Mouse (Mus musculus): ENCODE results near the gene Sugp2.

Gene Sugp2

GRCm38 (mm10) chr8:70268799-70269565, 35.0 kb downstream of the Sugp2 start:
- in situ Hi-C loops (cut with MboI; ENCODE audit: low pct_unique_long_range_greater_than_20kb in 1 of 2, low sequenced_read_pairs in 2 of 2, unreplicated experiment in 1 of 2), result no loop called here

- in situ Hi-C loops (cut with MboI; ENCODE audit: low pct_unique_long_range_greater_than_20kb in 1 of 2, low sequenced_read_pairs in 2 of 2, unreplicated experiment in 1 of 2), result no loop called here
Measured at GRCm38 (mm10) chr8:70272949-70273348, 38.9 kb downstream of the Sugp2 start.

GRCm38 (mm10) chr8:70274350-70274749, 40.3 kb downstream of the Sugp2 start:
- in situ Hi-C loops (cut with MboI; ENCODE audit: low pct_unique_long_range_greater_than_20kb in 1 of 2, low sequenced_read_pairs in 2 of 2, unreplicated experiment in 1 of 2), result no loop called here

GRCm38 (mm10) chr8:70276476-70276875, 42.5 kb downstream of the Sugp2 start:
- in situ Hi-C loops (cut with MboI; ENCODE audit: low pct_unique_long_range_greater_than_20kb in 1 of 2, low sequenced_read_pairs in 2 of 2, unreplicated experiment in 1 of 2), result no loop called here

GRCm38 (mm10) chr8:70278175-70278574, 44.1 kb downstream of the Sugp2 start:
- in situ Hi-C loops (cut with MboI; ENCODE audit: low pct_unique_long_range_greater_than_20kb in 1 of 2, low sequenced_read_pairs in 2 of 2, unreplicated experiment in 1 of 2), result no loop called here

GRCm38 (mm10) chr8:70279266-70279665, 45.2 kb downstream of the Sugp2 start:
- in situ Hi-C loops (cut with MboI; ENCODE audit: low pct_unique_long_range_greater_than_20kb in 1 of 2, low sequenced_read_pairs in 2 of 2, unreplicated experiment in 1 of 2), result no loop called here

GRCm38 (mm10) chr8:70281001-70281400, 47.0 kb downstream of the Sugp2 start:
- in situ Hi-C loops (cut with MboI; ENCODE audit: low pct_unique_long_range_greater_than_20kb in 1 of 2, low sequenced_read_pairs in 2 of 2, unreplicated experiment in 1 of 2), result no loop called here

GRCm38 (mm10) chr8:70282603-70283135, 48.6 kb downstream of the Sugp2 start, which contains the start of gene Homer3:
Homer3 (plus strand) TSS chr8:70282827.
- in situ Hi-C loops (cut with MboI; ENCODE audit: low pct_unique_long_range_greater_than_20kb in 1 of 2, low sequenced_read_pairs in 2 of 2, unreplicated experiment in 1 of 2), result no loop called here

GRCm38 (mm10) chr8:70283136-70284077, 49.4 kb downstream of the Sugp2 start:
- in situ Hi-C loops (cut with MboI; ENCODE audit: low pct_unique_long_range_greater_than_20kb in 1 of 2, low sequenced_read_pairs in 2 of 2, unreplicated experiment in 1 of 2), result no loop called here

GRCm38 (mm10) chr8:70284421-70284820, 50.4 kb downstream of the Sugp2 start:
- in situ Hi-C loops (cut with MboI; ENCODE audit: low pct_unique_long_range_greater_than_20kb in 1 of 2, low sequenced_read_pairs in 2 of 2, unreplicated experiment in 1 of 2), result no loop called here

GRCm38 (mm10) chr8:70285304-70285703, 51.3 kb downstream of the Sugp2 start:
- in situ Hi-C loops (cut with MboI; ENCODE audit: low pct_unique_long_range_greater_than_20kb in 1 of 2, low sequenced_read_pairs in 2 of 2, unreplicated experiment in 1 of 2), result no loop called here

GRCm38 (mm10) chr8:70286737-70287136, 52.7 kb downstream of the Sugp2 start:
- in situ Hi-C loops (cut with MboI; ENCODE audit: low pct_unique_long_range_greater_than_20kb in 1 of 2, low sequenced_read_pairs in 2 of 2, unreplicated experiment in 1 of 2), result no loop called here

GRCm38 (mm10) chr8:70293988-70294405, 60.0 kb downstream of the Sugp2 start:
- in situ Hi-C loops (cut with MboI; ENCODE audit: low pct_unique_long_range_greater_than_20kb in 1 of 2, low sequenced_read_pairs in 2 of 2, unreplicated experiment in 1 of 2), result no loop called here

- in situ Hi-C loops (cut with MboI; ENCODE audit: low pct_unique_long_range_greater_than_20kb in 1 of 2, low sequenced_read_pairs in 2 of 2, unreplicated experiment in 1 of 2), result no loop called here
Measured at GRCm38 (mm10) chr8:70300881-70301280, 66.9 kb downstream of the Sugp2 start.

- in situ Hi-C loops (cut with MboI; ENCODE audit: low pct_unique_long_range_greater_than_20kb in 1 of 2, low sequenced_read_pairs in 2 of 2, unreplicated experiment in 1 of 2), result no loop called here
Measured at GRCm38 (mm10) chr8:70302358-70302890, 68.4 kb downstream of the Sugp2 start, which contains the start of the genes Ddx49 and Cope. Ddx49 (minus strand) TSS chr8:70302489. Cope (plus strand) TSS chr8:70302518.

- in situ Hi-C loops (cut with MboI; ENCODE audit: low pct_unique_long_range_greater_than_20kb in 1 of 2, low sequenced_read_pairs in 2 of 2, unreplicated experiment in 1 of 2), result no loop called here
Measured at GRCm38 (mm10) chr8:70302901-70303300, 68.9 kb downstream of the Sugp2 start.

GRCm38 (mm10) chr8:70309311-70309710, 75.3 kb downstream of the Sugp2 start:
- in situ Hi-C loops (cut with MboI; ENCODE audit: low pct_unique_long_range_greater_than_20kb in 1 of 2, low sequenced_read_pairs in 2 of 2, unreplicated experiment in 1 of 2), result no loop called here

GRCm38 (mm10) chr8:70313399-70313798, 79.4 kb downstream of the Sugp2 start:
- in situ Hi-C loops (cut with MboI; ENCODE audit: low pct_unique_long_range_greater_than_20kb in 1 of 2, low sequenced_read_pairs in 2 of 2, unreplicated experiment in 1 of 2), result no loop called here

Data from mouse embryonic stem cell (cell line).